Comparison of ENCODE assay signal across 29 mouse cellular contexts in the genomic region with DNA sequence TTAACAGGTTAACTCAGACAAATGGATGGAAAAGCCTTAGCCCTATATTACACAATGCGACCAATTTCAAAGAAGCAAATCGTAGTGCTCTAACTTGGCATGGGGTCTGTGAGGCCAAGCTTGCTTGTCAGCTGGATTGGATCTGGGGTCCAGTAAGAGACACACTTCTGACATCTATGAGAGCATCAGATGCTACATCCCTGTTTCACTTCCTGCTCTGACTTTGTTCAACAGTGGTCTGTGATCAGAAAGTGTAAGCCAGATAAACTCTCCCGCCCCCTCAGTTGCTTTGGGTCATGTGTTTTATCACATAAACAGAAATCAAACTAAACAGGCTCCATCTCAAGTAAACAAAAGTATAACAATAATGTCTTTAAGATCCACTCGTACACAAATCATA. TPM values are rescaled to one million over a fixed set of nuclear protein-coding genes. Genes with fewer than 3 reads are reported as not detected.
"Had no signal": no experiment of that assay in that cellular context is flagged by ENCODE, and none has a peak within 500 bp of the region (broad histone marks: within the 10 kb centered on the region; RNA-seq: fewer than 3 reads in every experiment).

No protein-coding gene starts in this region.

- H3K27me3 ChIP-seq: hindbrain, embryonic 15.5 days had no signal

- ATAC-seq: intestine, embryonic 16.5 days had no signal

- H3K36me3 ChIP-seq: heart, embryonic 10.5 days; heart, embryonic 12.5 days; hindbrain, embryonic 13.5 days; hindbrain, embryonic 15.5 days; kidney, embryonic 15.5 days; limb, embryonic 10.5 days; limb, embryonic 12.5 days; liver, embryonic 13.5 days; liver, embryonic 15.5 days had no signal

- DNase-seq: gastrocnemius, adult 2 months; gastrocnemius, postnatal 10 days; gastrocnemius, postnatal 25 days; heart, postnatal 36 days; kidney, adult 11 months; layer of hippocampus, postnatal 36 days; liver; liver, embryonic 13.5 days had no signal

RNA-seq across cellular contexts. Expression of gene Acbd7, which starts 12.5 kb away (rescaled TPM):
- total RNA-seq: heart, postnatal 10 days; hematopoietic stem cell, adult 5-6 weeks; hindbrain, postnatal 0 days had no signal

RNA-seq across cellular contexts. Expression of gene Olah, which starts 48.6 kb away (rescaled TPM):
- total RNA-seq: gastrocnemius, adult 2 months; gastrocnemius, postnatal 10 days; gastrocnemius, postnatal 25 days; gastrocnemius, postnatal 4 days; heart, adult 18-20 months; heart, adult 8-10 months; heart, postnatal 10 days; heart, postnatal 36 days; hematopoietic stem cell, adult 5-6 weeks; hindbrain, postnatal 0 days; layer of hippocampus, adult 2 months; layer of hippocampus, postnatal 10 days; layer of hippocampus, postnatal 36 days; left cerebral cortex, adult 18-20 months; left cerebral cortex, adult 8-10 months; left cerebral cortex, postnatal 14 days; left cerebral cortex, postnatal 36 days had no signal
